Mouse (Mus musculus): Measurements from ENCODE around the gene Nkpd1.

The Nkpd1 gene

DNA sequence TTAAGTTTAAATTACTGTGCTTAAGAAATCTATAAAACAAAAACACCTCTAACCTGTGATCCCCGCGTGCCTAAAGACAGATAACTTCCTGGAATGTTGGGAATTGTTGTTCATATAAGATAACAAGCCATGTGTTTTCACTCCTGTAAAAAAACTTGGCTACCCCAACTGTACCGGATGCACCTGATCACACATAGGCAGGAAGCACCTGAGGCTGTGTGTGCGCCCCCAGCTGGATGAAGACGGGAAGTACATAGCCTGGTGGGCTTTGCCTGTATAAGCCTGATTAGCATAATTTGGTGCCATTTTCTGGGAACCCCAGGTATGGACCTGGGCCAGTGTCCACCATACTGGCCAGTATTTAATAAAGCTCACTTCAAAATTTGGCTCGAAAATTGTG lies 25.9 kb downstream of the Nkpd1 start:
- DNase-seq (ENCODE audit: low read depth, low spot score), result peak; percentile 52

DNA sequence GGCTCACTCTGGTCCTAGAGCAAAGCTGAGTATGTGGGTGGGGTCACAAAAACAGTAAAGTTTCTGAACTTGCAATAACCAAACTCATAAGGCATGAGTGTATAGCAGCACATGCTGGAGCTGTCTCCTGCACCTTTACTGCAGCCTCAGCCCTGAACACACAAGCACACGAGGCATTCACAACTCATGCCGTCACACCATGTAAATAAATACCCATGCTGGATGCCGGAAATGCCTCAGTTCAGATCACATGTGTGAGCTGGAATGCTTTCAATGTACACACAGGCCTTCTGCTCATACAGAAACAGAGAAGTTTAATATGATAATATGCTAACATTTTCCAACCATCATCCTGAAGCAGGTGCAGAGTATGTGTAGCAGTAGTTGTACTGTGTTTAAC lies 28.4 kb downstream of the Nkpd1 start:
- no peak for DNase-seq (ENCODE audit: low read depth, low spot score)

DNA sequence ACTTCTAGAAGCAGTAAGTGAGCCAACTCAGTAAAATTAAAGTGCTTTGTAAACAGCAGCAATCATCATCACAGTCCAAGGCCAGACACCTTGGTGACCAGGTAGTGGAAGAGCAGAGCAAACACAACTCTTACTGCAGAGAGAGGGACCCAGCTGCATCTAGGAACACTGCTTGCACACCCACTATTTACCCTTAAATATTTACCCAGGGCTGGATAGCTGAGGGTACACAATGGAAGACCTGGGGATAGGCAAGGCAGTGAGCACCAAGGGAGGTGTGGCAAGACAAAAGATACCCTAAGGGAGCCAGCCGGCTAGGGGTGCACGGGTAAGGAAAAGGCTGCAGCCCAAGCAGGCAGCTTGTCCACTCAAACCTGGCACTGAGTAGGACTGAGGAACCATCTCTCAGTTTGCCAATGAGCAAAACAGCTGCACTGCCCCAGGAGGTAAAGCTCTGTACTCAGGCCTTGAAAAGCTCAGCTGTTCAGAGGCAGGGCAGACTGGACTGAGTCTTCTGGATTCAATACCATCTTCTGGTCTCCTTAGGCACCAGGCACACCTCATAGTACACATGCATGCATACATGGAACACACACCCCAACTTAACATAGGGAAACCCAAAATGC lies 29.8 kb downstream of the Nkpd1 start:
- DNase-seq (ENCODE audit: low read depth, low spot score), result no peak

DNA sequence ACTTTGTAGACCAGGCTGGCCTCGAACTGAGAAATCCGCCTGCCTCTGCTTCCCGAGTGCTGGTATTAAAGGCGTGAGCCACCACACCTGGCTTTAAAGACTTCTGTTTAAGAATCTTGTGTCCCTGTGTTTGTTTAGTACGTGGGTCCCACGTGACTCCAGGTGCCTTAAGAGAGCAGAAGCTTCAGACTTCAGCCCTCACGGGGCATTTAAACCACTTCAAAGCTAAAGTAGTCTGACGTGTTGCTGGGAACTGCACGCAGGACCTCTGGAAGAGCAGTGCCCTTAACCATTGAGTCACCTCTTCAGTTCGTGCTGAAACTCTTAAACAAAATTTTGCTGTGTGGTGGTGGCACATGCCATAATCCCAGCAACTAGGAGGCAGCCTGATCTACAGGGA lies 31.8 kb downstream of the Nkpd1 start:
- no peak for DNase-seq (ENCODE audit: low read depth, low spot score)

DNA sequence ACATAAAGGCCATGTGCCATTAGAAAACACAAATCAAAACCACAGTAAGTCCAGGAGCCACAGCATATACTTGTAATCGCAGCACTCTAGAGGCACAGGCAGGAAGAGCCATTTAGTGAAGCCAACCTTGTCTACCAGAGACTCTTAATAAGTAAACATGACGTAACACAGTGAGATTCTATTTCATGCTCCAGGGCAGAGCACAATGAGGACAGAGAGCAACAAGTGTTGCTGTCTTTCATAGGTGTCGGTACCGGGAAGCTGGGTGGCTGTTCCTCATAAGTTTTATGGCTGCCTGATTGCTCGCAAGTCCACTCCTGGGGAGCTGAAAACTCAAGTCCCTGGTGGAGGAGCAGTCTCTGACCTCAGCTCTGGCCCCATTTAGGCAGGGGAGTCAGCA lies 34.0 kb downstream of the Nkpd1 start:
- DNase-seq (ENCODE audit: low read depth, low spot score), result no peak

DNA sequence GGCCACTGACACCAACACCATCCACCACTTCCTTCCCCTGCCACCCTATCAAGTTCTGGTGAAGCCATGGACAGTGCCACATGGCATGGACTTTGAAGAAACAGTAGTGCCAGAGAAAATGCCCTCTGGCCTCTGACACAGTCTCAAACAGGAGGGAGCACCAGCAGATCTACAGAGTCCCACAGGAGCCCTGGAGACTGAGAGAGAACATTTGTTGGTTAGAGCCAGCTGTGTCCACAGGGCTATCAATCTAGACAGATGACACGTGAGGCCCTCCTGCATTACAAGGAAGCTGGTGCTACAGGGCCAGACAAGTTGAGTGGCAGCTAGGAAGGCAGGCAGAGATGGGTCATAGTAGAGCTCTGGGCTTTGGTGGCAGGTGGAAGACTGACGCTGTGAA lies 34.8 kb downstream of the Nkpd1 start:
- no peak for DNase-seq (ENCODE audit: low read depth, low spot score)

DNA sequence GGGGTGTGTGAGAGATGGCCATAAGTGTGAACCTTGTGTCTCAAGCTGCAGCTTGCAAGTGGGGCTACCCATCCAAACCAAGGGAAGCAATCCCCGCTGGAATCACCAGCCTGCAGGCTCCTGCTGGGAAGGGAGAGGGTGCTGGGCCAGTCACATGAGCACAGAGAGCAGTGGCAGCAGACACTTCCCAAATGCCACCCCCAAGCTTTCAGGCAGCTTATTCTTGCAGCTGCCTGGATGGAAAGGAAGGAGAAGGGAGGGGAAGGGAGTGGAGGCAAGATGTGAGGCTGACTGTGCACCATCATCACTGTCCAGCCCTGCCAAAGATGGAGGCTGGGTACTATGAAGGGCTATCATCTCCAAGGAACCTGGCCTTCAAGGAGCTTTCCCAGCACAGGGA lies 36.5 kb downstream of the Nkpd1 start:
- DNase-seq (ENCODE audit: low read depth, low spot score), result no peak

DNA sequence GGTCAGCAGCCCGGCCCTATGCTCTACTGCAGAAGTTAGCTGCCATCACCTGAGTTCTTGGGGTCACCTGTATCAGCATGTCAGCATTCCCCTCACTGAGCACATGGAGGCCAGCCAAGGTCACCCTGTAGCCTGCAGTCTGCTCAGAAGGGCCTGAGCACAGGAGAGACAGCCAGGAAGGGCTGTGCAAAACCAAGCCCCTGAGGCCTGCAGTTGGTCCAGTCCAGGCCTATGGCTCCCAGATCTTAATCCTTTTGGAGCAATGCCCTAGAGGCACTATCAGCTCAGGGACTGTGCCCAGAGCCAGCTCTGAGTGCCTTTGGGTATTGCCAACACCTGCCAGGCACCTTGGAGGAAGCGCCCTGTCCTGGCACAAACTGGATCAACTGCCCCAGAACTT lies 39.4 kb downstream of the Nkpd1 start:
- no peak for DNase-seq (ENCODE audit: low read depth, low spot score)

DNA sequence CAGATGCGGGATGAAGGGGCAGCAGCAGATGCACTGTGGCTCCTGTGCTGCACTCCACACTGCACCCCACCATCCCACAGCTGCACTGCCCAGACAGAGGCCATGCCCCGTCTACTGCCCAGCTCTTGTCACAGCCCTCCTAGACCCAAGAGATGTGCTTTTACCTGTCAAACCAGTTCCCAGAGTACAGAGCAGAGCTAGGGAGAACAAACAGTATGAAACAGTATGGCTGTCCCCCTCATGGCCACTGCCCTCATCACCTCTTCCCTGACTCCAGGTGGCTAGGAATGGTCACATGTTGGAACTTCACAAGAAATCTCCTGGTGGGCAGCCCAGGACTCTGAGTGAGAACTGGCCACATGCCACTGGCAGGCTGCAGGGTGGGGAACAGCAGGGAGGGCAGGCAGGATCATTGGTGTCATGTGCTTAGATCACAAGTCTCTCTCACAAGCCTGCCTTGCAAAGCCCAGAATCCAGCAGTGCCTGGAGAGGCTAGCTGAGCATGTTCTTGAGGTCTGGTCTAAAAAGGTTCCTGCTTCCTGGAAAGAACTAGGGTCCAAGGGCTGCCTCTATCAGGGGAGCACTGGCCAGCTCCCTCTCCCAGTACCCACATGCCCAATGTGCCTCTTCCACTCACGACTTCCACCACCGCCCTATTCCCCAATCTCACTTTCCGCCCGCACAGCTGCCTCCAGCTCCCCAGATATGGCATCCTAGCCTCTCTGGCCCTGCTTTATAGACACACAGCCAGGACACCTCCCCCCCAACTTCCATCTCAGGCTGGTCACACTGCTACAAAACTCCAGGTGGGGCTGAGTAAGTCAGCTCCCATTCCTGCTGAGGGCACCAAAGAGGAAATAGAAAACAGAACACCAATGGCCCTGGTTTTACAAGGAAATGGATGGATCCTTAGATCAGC lies 40.6 kb downstream of the Nkpd1 start:
- DNase-seq (ENCODE audit: low read depth, low spot score), result no peak

DNA sequence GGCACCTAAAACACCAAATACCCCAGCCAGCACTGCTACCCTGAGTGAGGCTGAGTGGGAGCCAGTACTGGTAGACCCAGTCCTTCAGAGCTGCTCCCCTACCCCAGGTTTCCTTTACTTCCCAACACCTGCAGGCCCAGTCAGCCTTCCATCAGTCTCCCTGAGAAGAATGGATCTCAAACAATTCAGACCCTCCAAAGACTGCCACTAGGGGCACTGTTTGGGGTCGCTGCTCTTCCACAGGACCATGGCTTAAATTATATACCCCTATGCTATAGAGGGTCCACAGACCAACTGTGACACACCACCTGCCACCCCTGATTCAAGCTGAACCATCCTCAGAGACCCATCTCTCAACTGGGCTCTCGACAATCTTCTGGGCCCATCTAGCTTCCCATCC lies 41.3 kb downstream of the Nkpd1 start:
- no peak for DNase-seq (ENCODE audit: low read depth, low spot score)

DNA sequence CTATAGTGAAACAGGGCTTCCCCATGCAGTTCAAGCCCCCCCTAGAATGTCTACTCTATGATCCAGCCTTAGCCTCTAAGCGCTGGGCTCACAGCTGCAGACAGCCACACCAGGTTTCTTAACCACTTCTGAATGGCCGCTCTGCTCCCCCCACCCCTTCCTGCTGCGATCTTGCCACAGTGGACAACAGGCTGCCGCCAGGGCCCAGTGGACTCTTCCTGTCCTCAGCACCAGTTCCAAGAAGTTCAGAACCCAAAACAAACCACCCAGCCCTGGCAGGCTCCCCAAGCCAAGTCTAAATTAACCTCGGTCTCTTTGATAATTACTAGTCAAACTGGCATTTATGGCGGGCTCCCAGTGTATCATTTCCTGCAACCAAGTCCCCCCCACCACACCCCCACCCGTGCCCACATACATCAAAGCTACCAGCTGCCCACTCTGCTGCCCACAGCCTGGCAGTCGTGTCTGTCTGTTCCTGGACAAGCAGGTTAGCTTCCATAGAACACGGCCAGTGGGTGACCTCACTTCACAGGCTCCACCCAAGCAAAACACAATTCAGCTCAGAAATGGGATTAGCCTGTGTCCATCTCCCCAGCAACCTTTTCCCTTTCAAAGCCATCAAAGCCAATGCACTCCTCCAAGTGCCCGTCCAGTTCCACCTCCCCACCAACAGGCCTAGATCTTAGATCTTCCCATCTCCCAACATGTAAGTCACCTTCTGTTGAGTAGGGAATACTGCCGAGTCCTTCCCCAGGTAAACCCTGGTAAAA lies 43.0 kb downstream of the Nkpd1 start:
- DNase-seq (ENCODE audit: low read depth, low spot score), result no peak

DNA sequence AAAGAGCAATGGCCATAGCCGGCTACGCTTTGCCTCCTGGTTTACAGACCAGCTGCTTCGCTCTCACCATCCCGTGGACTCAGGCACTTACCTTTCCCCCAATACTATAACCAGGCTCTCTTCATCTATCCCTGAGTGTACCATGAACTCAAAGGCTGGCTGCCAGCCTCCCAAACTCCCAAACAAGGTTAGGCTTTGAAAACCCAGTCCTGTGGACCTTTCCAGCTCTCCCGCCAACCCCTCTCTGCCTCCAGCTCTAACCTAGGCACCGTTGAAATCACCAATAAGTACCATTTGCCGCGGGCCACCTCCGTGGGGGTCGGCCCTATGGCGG lies 43.8 kb downstream of the Nkpd1 start:
- no peak for DNase-seq (ENCODE audit: low read depth, low spot score)

DNA sequence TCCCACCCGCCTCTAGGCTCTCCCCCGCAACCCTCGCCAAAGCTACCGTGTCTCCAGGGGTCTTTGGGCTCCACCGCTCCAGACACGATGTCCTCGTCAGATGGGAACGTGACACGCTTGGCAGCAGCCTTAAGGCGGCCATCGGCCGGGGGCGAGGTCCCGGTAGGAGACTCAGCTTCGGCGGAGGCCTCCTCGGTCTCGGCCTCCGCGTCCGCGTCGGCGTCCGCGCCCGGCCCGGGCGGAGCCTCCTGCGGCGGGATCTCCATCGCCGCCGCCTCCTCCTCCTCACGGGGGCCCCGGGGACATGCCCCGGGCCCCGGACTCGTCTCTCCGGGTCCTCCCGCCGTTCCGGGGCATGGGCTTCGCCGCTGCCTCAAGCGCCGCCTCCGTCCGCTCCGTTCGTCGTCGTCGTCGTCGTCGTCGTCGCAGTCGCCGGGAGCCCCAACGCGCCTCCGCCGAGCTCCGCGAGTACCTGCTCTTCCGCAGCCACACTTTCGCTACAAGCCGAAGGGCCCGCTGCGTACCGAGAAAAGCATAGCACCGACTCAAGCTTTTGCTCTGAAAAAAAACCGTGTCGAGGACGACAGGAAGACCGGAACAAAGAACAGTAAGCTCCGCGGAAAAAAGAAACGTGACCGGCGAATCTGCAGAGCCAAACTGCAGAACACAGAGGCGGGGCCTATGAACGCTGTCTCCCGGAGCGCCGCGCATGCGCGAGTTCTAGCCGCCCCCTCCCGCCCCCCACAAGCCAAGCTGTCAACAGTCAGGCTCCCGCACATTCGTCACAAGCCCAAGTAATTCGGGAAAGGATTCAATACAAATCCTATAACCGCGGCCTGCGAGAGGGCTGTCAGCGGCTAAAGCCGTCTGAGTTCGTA lies 44.4 kb downstream of the Nkpd1 start:
- peak; percentile 96 for DNase-seq (ENCODE audit: low read depth, low spot score)

DNA sequence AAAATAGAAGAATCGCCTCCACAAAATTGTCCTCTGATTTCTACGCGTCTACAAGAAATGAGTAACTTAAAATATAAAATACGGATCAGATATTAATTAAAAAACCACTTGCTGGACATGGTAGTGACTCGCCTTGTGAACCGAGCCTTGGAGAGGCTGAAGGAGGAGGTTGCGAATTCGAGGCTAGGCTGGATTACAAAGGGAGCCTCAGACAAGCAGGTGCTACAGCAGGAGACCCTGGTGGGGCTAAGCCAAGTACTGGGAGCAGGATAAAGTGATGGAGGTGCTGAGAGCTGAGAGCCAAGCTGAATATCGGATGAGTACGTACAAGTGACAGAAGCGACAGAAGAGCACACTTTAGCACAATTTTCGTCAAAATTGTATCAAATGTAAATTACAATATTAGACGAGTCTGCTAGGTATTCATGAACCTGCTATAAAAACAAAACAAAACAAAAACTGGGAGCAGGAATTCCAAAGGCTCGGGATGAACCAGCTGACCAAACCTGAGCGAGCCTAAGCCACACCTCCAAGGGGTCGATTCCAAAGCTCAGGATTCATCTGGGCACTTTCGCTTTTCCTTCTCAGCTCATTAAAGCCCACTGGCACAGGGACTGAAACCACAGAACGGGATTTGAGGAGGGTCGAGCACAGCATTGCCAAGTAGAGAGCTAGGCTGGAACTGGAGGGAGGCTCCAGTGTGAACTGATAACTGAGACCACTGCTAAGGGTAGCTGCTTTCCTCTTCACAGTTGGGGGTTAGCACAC lies 45.2 kb downstream of the Nkpd1 start, which contains the start of gene Ppp1r37:
Gene Ppp1r37, minus strand, starts transcription at position 434 of the 768 bp plus-strand sequence.
- DNase-seq (ENCODE audit: low read depth, low spot score), result no peak

DNA sequence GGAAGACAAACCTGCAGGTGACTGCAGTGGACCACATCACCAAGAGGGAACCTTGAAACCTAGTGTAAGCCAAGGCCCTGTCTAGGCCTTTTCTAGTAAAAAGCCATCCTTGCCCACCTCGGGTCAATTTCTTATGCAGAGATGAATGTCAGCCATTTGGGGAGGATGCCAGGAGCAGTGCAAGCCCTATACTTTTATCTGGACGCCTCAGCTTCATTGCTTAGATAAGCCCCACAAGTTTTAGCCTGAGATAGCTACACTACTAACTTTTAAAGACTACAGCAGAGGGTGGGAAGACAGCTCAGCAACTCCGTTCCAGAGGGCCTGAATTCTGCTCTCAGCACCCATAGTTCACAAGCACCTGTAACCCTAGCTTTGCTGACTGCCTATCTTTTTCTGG lies 46.2 kb downstream of the Nkpd1 start:
- DNase-seq (ENCODE audit: low read depth, low spot score), result no peak

DNA sequence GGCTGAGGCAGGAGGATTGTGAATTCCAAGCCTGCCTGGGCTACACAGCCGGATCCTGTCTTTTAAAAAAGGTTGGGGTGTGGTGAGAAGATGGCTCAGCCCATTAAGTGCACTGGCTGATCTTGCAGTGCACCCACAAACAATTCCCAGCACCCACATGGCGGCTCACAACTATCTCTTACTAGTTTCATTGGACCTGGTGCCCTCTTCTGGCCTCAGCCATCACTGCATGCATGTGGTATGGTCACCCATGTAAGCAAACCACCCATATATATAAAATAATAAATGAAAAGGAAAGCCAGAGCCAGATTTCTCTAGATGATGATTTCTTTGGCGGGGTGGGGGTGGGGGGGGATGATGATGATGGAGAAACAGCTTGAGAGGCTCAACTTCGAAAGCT lies 46.8 kb downstream of the Nkpd1 start:
- no peak for DNase-seq (ENCODE audit: low read depth, low spot score)

DNA sequence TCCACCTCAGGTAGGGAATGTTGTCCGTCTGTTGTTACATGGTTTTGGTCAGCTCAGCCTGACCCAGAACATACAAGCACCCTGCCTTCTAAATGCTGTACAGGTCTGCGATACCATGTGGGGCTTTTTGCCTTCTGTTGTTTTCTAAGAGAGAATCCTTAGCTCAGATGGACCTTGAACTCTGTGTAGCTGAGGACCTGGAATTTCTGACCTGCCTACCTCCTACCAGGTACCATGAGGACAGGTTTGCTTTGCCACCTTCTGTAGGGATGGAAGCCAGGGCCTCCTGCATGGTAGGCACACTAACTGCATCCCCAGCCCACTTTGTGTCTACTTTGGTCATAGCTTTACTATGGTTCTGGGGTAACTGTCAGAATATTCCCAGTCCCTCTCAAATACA lies 48.2 kb downstream of the Nkpd1 start:
- no peak for DNase-seq (ENCODE audit: low read depth, low spot score)

DNA sequence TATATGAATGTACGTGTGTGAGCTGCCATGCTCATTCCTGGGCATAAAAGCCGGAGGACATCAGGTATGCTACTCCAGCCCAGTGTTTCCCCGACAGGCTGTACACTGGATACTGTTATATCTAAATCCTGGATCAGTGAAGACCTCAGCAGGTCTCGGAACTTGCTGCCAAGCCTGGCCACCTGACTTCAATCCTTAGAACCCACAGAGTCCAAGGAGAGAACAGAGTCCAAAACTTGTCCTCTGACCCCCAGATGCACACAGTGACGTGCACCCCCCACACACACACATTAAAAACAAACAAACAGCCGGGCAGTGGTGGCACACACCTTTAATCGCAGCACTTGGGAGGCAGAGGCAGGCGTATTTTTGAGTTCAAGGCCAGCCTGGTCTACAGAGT lies 49.8 kb downstream of the Nkpd1 start:
- no peak for DNase-seq (ENCODE audit: low read depth, low spot score)

DNA sequence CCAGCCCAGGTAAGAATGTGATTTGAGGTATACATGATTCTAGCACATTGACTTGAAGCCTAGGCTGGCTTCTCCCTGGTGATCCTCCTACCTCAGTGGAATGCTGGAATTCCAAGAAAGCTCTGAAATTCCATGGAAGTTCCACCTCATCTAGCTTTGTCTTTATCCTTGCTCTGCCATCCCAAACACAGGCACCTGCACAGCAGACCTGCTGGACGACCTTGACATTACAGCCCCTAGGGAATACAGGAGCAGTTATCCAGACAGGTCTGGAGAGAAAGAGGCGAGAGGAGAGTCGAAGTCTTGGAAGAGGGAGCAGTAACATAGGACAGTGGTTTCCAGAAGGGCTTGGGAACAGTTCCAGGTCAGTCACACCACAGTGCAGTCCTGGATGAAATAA lies 52.0 kb downstream of the Nkpd1 start:
- no peak for DNase-seq (ENCODE audit: low read depth, low spot score)

DNA sequence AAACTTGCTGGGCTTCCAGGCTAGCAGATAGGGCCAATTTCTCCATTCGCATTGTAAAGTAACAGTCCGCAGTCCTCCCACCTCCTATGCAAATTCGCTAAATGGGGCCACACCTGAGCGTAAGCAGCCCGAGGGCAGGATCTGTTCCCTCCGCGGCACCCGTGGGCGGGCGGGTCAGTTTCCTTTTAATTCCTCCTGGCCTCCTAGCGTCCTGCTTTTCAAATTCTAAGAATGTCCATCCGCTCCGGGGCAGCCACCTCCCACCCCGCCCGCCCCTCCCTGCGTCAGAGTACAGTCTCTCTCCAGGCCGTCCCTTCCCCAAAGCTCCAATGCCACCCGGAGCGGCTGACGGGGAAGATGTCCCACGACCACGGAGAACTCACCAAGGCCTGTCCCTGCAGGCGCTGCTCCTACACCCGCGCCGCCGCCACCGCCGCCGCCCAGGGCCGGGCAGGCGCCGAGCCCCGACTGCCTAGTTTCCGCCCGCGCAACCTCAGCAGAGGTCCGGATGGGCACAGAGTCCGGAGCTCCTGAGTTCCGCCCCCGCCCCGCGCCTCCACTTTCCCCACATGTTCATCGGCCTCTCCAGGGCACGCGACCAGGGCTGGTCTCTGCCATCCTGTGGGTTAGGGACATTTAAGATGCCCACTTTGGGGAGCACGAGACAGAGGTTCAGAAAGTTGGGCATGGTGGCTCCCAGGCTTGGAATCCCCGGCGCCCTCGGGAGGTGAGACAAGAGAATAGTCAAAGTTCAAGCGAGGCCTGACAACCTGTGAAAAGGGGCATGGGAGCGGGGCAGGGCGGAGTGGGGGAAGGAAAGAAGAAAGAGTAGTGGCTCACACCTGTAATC lies 55.5 kb downstream of the Nkpd1 start:
- DNase-seq (ENCODE audit: low read depth, low spot score), result peak; percentile 89
